Mouse (Mus musculus) T-cell, adult 66 days (primary cell): ENCODE data around the gene E430018J23Rik. TPM values are rescaled to one million over a fixed set of nuclear protein-coding genes. Genes with fewer than 3 reads are reported as not detected.

Source experiments
- total RNA-seq, 2 experiments: library from RNA; stranded (reverse); gene quantifications; 3 replicates in 1 of 2; 4 replicates in 1 of 2; pipeline ENCODE4 v1.2.4; 2023

E430018J23Rik gene
- total RNA-seq, result 10 to 100 TPM; 14.2 to 14.7 TPM

DNA sequence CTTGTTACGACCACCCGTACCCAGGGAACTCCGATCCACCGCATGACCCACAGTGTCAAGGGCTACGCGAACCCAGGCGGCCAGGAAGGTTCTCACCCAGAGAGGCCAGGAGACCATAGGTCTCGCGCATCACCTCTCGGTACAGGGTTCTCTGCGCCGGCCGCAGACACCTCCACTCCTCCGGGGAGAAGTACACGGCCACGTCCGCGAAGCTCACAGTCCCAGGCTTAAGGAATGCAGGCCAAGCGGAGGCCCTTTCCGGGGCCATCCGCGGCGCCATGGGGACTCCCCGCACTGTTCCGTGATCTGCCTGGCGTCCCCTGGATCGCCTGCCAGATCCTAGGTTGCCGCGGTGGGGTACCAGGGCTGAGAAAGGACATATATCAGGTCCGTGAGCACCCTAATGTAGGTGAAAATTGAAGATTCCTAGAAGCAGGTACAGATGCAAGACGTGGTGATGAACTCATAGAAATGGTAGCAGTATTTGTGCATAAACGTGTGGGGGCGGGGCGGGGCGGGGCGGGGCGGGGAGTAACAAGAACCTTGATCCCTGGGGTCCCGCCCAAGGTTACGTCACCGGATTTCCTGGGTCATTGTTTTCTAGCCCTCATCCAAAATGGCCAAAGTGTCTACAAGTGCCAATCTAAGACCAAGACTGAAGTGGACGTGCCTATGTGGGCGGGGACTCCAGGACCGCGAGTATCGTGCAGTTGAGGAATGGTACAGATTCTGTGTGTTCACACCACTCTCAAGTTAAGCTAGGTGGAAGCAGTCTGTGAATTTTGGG, at the start of gene E430018J23Rik:
Gene E430018J23Rik, minus strand, starts transcription at position 473 of the 787 bp plus-strand sequence.

DNA sequence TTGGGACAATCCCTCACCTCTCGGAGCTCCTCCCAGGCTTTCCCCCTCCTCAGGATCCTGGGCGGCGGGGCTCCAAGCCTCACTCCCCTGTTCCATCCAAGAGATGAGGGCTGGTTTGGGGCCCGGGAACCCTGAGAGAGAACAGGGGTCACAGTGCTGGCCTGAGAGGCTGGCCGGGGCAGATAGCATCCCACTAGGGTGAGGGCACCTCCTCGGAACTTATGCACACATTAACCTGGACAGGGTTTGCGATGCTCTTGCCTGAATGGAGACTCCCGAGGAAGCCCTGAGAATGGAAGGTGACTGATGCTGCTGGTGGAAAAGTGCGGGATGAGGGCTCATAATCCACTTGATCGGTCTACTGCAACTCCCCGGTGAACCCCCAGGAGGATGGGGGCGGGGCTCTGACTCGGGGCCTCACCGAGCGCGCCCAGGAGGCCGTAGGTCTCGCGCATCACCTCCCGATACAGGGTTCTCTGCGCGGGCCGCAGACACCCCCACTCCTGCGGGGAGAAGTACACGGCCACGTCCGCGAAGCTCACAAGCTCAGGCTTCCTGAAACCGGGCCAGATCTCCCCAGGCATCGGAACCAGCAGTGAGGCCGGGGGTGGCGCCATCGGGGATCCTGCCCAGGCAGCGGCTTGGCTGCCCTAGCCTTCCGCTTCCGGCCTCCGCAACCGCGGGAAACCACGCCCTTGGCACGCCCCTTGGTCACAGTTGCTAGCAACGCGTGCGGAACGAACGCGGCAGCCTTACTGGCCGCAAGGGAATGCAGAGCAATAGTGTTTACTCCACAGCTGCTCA, 28.2 kb upstream of the E430018J23Rik start, which contains the start of gene Zfp688:
Gene Zfp688, minus strand, starts transcription at position 681 of the 804 bp plus-strand sequence.

DNA sequence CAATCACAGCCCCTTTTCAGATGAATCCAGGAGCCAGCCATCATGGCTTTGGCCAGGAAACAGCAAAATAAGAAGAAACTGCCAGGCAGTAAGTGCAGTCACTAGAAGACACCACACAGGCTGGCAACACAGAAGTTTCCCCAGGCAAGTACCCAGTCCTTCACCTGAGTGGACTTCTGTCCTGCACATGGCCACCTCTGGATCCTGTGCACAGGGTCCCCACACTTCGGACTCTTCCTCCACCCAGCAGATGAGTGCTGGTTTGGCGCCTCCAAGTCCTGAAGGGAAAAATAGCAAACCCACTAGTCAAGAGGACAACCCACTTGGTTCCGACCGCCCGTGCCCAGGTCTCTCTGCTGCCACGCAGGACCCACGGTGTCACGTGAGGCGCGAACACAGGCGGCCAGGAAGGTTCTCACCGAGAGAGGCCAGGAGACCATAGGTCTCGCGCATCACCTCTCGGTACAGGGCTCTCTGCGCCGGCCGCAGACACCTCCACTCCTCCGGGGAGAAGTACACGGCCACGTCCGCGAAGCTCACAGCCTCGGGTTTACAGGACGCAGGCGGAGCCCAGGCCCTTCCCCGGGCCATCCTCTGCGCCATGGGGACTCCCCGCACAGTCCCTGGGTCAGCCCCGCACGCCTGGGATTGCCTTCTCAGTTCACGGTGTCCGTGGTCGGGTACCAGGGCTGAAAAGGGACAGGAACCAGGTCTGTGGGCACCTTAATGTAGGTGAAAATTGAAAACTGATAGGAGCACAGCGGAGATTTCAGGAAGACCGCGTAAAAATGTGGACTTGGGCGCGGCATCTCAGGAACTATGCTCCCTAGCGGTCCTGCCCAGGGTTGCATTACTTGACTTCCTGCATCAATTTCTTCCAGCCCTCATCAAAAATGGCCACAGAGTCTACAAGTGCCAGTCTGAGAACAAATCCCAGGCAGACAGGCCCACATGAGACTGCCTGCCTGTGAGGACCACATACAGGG, 12.9 kb upstream of the E430018J23Rik start, which contains the start of gene Zfp764:
Gene Zfp764, minus strand, starts transcription at position 821 of the 986 bp plus-strand sequence.

DNA sequence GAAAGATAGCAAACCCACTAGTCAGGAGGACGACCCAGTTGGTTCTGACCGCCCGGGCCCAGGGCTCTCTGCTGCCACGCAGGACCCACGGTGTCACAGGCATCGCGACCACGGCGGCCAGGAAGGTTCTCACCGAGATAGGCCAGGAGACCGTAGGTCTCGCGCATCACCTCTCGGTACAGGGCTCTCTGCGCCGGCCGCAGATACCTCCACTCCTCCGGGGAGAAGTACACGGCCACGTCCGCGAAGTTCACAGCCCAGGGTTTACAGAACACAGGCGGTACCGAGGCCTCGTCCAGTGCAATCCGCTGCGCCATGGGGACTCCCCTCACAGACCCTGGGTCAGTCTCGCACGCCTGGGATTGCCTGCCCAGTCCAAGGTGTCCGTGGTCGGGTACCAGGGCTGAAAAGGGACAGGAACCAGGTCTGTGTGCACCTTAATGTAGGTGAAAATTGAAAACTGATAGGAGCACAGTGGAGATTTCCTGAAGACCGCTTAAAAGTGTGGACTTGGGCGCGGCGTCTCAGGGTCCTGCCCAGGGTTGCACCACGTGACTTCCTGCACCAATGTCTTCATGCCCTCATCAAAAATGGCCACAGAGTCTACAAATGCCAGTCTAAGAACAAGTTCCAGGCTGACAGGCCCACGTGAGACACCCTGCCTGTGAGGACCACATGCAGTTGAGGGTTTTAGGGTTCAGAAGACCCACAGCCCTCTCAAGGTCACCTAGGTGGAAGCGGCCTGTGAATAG, 6.6 kb downstream of the E430018J23Rik start, which contains the start of gene 9130019O22Rik:
Gene 9130019O22Rik, minus strand, starts transcription at position 526 of the 752 bp plus-strand sequence.

DNA sequence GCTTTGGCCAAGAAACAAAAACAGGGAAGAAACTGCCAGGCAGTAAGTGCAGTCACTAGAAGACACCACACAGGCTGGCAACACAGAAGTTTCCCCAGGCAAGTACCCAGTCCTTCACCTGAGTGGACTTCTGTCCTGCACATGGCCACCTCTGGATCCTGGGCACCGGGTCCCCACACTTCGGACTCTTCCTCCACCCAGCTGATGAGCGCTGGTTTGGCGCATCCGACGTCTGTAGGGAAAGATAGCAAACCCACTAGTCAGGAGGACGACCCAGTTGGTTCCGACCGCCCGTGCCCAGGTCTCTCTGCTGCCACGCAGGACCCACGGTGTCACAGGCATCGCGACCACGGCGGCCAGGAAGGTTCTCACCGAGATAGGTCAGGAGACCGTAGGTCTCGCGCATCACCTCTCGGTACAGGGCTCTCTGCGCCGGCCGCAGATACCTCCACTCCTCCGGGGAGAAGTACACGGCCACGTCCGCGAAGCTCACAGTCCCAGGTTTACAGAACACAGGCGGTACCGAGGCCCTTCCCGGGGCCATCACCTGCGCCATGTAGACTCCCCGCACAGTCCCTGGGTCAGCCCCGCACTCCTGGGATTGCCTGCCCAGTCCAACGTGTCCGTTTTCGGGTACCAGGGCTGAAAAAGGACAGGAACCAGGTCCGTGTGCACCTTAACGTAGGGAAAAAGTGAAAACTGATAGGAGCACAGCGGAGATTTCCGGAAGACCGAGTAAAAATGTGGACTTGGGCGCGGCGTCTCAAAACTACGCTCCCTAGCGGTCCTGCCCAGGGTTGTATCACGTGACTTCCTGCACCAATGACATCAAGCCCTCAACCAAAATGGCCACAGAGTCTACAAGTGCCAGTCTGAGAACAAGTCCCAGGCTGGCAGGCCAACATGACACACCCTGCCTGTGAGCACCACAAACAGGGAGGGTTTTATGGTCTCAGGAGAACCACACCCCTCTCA, 17.9 kb downstream of the E430018J23Rik start, which contains the start of gene Zfp747:
Gene Zfp747, minus strand, starts transcription at position 780 of the 975 bp plus-strand sequence.

DNA sequence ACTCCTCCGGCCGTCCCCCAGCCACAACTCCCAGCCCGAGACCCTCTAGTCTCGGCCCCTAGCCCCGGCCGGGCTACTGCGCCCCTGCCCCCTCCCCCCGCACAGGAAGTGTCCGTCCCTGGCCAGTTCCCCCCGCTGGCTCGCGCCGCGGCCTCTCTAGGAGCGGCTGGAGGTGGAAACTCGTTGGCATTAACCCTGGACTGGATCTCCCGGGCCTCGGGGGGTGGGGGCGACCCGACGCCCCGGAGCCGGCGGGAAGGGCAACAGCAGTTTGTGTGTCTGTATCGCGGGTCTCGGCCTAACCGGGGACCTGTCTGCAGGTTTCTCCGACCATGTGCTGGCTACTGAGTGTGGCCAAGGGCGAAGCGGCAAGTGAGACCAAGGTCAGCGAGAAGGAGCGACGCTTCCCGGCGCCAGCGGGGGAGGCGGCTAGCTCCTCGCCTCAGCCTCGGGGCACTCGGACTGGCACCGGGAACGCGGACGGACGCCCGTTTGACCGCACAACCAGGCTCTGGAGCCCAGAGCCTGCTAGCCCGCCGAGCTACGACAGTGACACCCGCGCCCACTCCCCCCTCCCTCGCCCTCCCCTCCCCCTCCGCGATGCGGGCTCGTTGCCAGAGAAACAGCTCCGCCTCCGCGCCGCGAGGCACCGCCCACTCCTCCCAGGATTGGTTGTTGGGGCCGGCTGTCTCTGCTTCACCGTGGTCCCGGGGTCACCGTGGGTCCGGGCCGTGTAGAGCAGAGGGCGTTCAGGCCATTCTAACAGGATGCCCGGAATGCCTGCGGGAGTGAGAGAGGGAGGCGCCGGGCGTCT, 47.7 kb downstream of the E430018J23Rik start, which contains the start of gene Zfp768:
Gene Zfp768, minus strand, starts transcription at position 78 of the 814 bp plus-strand sequence.

Other genes starting within 250 kb of the E430018J23Rik start
- gene Cd2bp2, start 197.6 kb downstream of the E430018J23Rik start, total RNA-seq, result 10 to 100 TPM; 70.4 to 77.9 TPM
- gene Tbc1d10b, start 185.2 kb downstream of the E430018J23Rik start, total RNA-seq, result 10 to 100 TPM; 58.5 to 73.0 TPM
- gene Mylpf, start 184.7 kb downstream of the E430018J23Rik start, total RNA-seq, result 10 to 100 TPM; 16.3 to 22.4 TPM
- gene Zfp553, start 160.6 kb downstream of the E430018J23Rik start, total RNA-seq, result 10 to 100 TPM; 15.5 to 18.3 TPM
- 100 to 1,000 TPM; 694 to 706 TPM for gene Sept1, start 160.5 kb downstream of the E430018J23Rik start, total RNA-seq
- 10 to 100 TPM in 1 of 2 experiments, 1 to 10 TPM in 1; 8.1 to 10.4 TPM for gene Zfp771, start 149.4 kb downstream of the E430018J23Rik start, total RNA-seq
- 10 to 100 TPM; 13.0 to 21.1 TPM for gene Dctpp1, start 132.9 kb downstream of the E430018J23Rik start, total RNA-seq
- 10 to 100 TPM; 31.2 to 35.2 TPM for gene Sephs2, start 119.6 kb downstream of the E430018J23Rik start, total RNA-seq
- 100 to 1,000 TPM; 259 to 272 TPM for gene Itgal, start 97.4 kb downstream of the E430018J23Rik start, total RNA-seq
- under 1 TPM; 0.47 to 0.50 TPM for gene Zfp768, start 48.0 kb downstream of the E430018J23Rik start, total RNA-seq
- 10 to 100 TPM; 21.0 to 21.1 TPM for gene Zfp747, start 17.6 kb downstream of the E430018J23Rik start, total RNA-seq
- 1 to 10 TPM; 4.8 to 5.4 TPM for gene 9130019O22Rik, start 6.5 kb downstream of the E430018J23Rik start, total RNA-seq
- gene Zfp764, start 13.2 kb upstream of the E430018J23Rik start, total RNA-seq, result 10 to 100 TPM; 11.3 to 12.6 TPM
- 10 to 100 TPM; 14.8 to 15.7 TPM for gene Zfp688, start 28.4 kb upstream of the E430018J23Rik start, total RNA-seq
- gene Zfp689, start 55.5 kb upstream of the E430018J23Rik start, total RNA-seq, result 1 to 10 TPM; 7.9 to 8.9 TPM
- 100 to 1,000 TPM; 132 to 142 TPM for gene Prr14, start 66.0 kb upstream of the E430018J23Rik start, total RNA-seq
- 100 to 1,000 TPM; 186 to 198 TPM for gene Fbrs, start 85.6 kb upstream of the E430018J23Rik start, total RNA-seq
- 100 to 1,000 TPM; 216 to 217 TPM for gene Srcap, start 118.4 kb upstream of the E430018J23Rik start, total RNA-seq
- gene Gm42715, start 126.0 kb upstream of the E430018J23Rik start, total RNA-seq, result 10 to 100 TPM; 46.2 to 57.0 TPM
- 10 to 100 TPM in 1 of 2 experiments, not detected in 1; 15.2 TPM for gene Tmem265, start 167.8 kb upstream of the E430018J23Rik start, total RNA-seq
- gene Phkg2, start 179.7 kb upstream of the E430018J23Rik start, total RNA-seq, result 100 to 1,000 TPM; 164 to 168 TPM
- gene Ccdc189, start 195.0 kb upstream of the E430018J23Rik start, total RNA-seq, result not detected
- 100 to 1,000 TPM; 139 to 146 TPM for gene Rnf40, start 195.1 kb upstream of the E430018J23Rik start, total RNA-seq
- gene Zfp629, start 222.2 kb upstream of the E430018J23Rik start, total RNA-seq, result 1 to 10 TPM; 1.9 to 2.7 TPM